Mouse (Mus musculus) embryonic stem cell, embryonic (primary cell): ENCODE results near the gene Ppp1r2.
"Not testable (repeated sequence)": the region's sequence is repeated elsewhere in the genome, so short reads cannot be mapped to it uniquely, and the experiment has no call there.

Experiments used
- CTCF ChIA-PET, 4 experiments: fragments of 300-600 bp in 2 of 4; fragments of 350-600 bp in 2 of 4; sonication (Branson Sonifier 250); formaldehyde crosslinking; loops; one replicate each; lab custom pipeline; 2022; ENCODE audit warnings: inconsistent platforms in 2 of 4; lab: Charles Lee
- POLR2A ChIA-PET, 4 experiments: fragments of 300-600 bp in 2 of 4; fragments of 350-600 bp in 2 of 4; sonication (Branson Sonifier 250); formaldehyde crosslinking; loops; one replicate each; lab custom pipeline; 2022; ENCODE audit warnings: antibody characterized with exemption in 4 of 4, inconsistent platforms in 1 of 4; lab: Charles Lee

The Ppp1r2 gene

GRCm38 (mm10) chr16:31274674-31275460 lies at the start of gene Ppp1r2:
Ppp1r2 (minus strand) TSS chr16:31275277.
- ChIA-PET CTCF (no interaction called here), POLR2A (interaction anchor here in 3 of 4 experiments (0.8 to 3.2 kb wide), 12 partner anchors 13 to 119 kb away, joined by 3 to 14 read pairs (median 4); partner anchors contain the start of gene Acap2 (in 1 of the 3))

GRCm38 (mm10) chr16:31321501-31321900 lies 46.4 kb upstream of the Ppp1r2 start:
- POLR2A ChIA-PET: interaction anchor here in 2 of 4 experiments (1.0 to 1.2 kb wide), 2 partner anchors 22 to 26 kb away, joined by 3 read pairs; no protein-coding TSS in a partner anchor
- CTCF ChIA-PET: no interaction called here

GRCm38 (mm10) chr16:31320954-31321353 lies 45.9 kb upstream of the Ppp1r2 start:
- POLR2A ChIA-PET: no interaction called here
- CTCF ChIA-PET: interaction anchor here in 1 of 4 experiments (0.6 kb wide), 1 partner anchor 88 kb away, joined by 3 read pairs; no protein-coding TSS in a partner anchor

- ChIA-PET CTCF (interaction anchor here in 3 of 4 experiments (0.7 to 1.1 kb wide), 3 partner anchors 21 to 69 kb away, joined by 3 to 8 read pairs (median 4); no protein-coding TSS in a partner anchor), POLR2A (interaction anchor here in 1 of 4 experiments (0.8 to 1.1 kb wide), 2 partner anchors 20 to 23 kb away, joined by 3 to 4 read pairs; no protein-coding TSS in a partner anchor)
These were observed 44.6 kb upstream of the Ppp1r2 start for GRCm38 (mm10) chr16:31319723-31320122.

- CTCF ChIA-PET: interaction anchor here in 3 of 4 experiments (0.7 to 1.1 kb wide), 3 partner anchors 20 to 69 kb away, joined by 3 to 8 read pairs (median 4); no protein-coding TSS in a partner anchor
- POLR2A ChIA-PET: interaction anchor here in 2 of 4 experiments (0.8 to 1.1 kb wide), 4 partner anchors 8 to 24 kb away, joined by 3 to 4 read pairs (median 4); no protein-coding TSS in a partner anchor
These were observed 44.2 kb upstream of the Ppp1r2 start for GRCm38 (mm10) chr16:31319316-31319715.

GRCm38 (mm10) chr16:31318418-31318817 lies 43.3 kb upstream of the Ppp1r2 start:
- POLR2A ChIA-PET: interaction anchor here in 2 of 4 experiments (0.9 to 1.0 kb wide), 2 partner anchors 9 kb away, joined by 3 to 4 read pairs; no protein-coding TSS in a partner anchor
- CTCF ChIA-PET: interaction anchor here in 3 of 4 experiments (0.6 kb wide), 3 partner anchors 30 to 570 kb away, joined by 3 to 4 read pairs (median 3); no protein-coding TSS in a partner anchor

- POLR2A ChIA-PET: interaction anchor here in 3 of 4 experiments (0.9 to 8.0 kb wide), 8 partner anchors 9 to 61 kb away, joined by 3 to 75 read pairs (median 4); no protein-coding TSS in a partner anchor
These were observed 41.4 kb upstream of the Ppp1r2 start for GRCm38 (mm10) chr16:31316246-31317143.

GRCm38 (mm10) chr16:31315294-31315693 lies 40.2 kb upstream of the Ppp1r2 start:
- POLR2A ChIA-PET: interaction anchor here in 3 of 4 experiments (0.5 to 8.0 kb wide), 13 partner anchors 8 to 796 kb away, joined by 3 to 75 read pairs (median 4); no protein-coding TSS in a partner anchor
- CTCF ChIA-PET: interaction anchor here in 1 of 4 experiments (0.6 kb wide), 1 partner anchor 453 kb away, joined by 19 read pairs; no protein-coding TSS in a partner anchor

More at GRCm38 (mm10) chr16:31316246-31317143, 41.4 kb upstream of the Ppp1r2 start:
- CTCF ChIA-PET: not testable (repeated sequence)

GRCm38 (mm10) chr16:31314497-31315233 lies 39.6 kb upstream of the Ppp1r2 start, which contains the start of gene Apod:
Apod (minus strand) TSS chr16:31314808.
- CTCF ChIA-PET: interaction anchor here in 2 of 4 experiments (0.5 to 0.6 kb wide), 2 partner anchors 88 to 1576 kb away, joined by 3 to 5 read pairs; no protein-coding TSS in a partner anchor
- POLR2A ChIA-PET: interaction anchor here in 3 of 4 experiments (0.6 to 8.0 kb wide), 11 partner anchors 8 to 797 kb away, joined by 3 to 75 read pairs (median 7); no protein-coding TSS in a partner anchor

GRCm38 (mm10) chr16:31313611-31314010 lies 38.5 kb upstream of the Ppp1r2 start:
- ChIA-PET CTCF (interaction anchor here in 1 of 4 experiments (1.1 kb wide), 1 partner anchor 41 kb away, joined by 4 read pairs; no protein-coding TSS in a partner anchor), POLR2A (interaction anchor here in 3 of 4 experiments (0.9 to 8.0 kb wide), 11 partner anchors 11 to 118 kb away, joined by 3 to 75 read pairs (median 4); no protein-coding TSS in a partner anchor)

GRCm38 (mm10) chr16:31312296-31312695 lies 37.2 kb upstream of the Ppp1r2 start:
- ChIA-PET POLR2A (interaction anchor here (0.6 to 8.0 kb wide), 10 partner anchors 9 to 634 kb away, joined by 3 to 75 read pairs (median 4); no protein-coding TSS in a partner anchor), CTCF (interaction anchor here in 1 of 4 experiments (1.3 kb wide), 1 partner anchor 42 kb away, joined by 5 read pairs; no protein-coding TSS in a partner anchor)

- CTCF ChIA-PET: interaction anchor here in 2 of 4 experiments (0.7 kb wide), 2 partner anchors 33 to 358 kb away, joined by 3 read pairs; partner anchors contain the start of gene Dlg1 (in 1 of the 2)
- POLR2A ChIA-PET: interaction anchor here (0.5 to 7.5 kb wide), 9 partner anchors 7 to 253 kb away, joined by 3 to 53 read pairs (median 4); partner anchors contain the start of genes Acap2 (in 1 of the 4) and Apod (in 1 of the 4)
These were observed 30.3 kb upstream of the Ppp1r2 start for GRCm38 (mm10) chr16:31305199-31305919.

GRCm38 (mm10) chr16:31303276-31303675 lies 28.2 kb upstream of the Ppp1r2 start:
- CTCF ChIA-PET: interaction anchor here in 2 of 4 experiments (1.1 to 1.7 kb wide), 2 partner anchors 55 to 121 kb away, joined by 3 to 5 read pairs; no protein-coding TSS in a partner anchor
- POLR2A ChIA-PET: interaction anchor here (0.8 to 7.5 kb wide), 8 partner anchors 9 to 280 kb away, joined by 3 to 75 read pairs (median 3); partner anchors contain the start of gene Apod (in 2 of the 4)

- CTCF ChIA-PET: no interaction called here
These were observed 25.9 kb upstream of the Ppp1r2 start for GRCm38 (mm10) chr16:31300883-31301532.

GRCm38 (mm10) chr16:31300467-31300866 lies 25.4 kb upstream of the Ppp1r2 start:
- ChIA-PET POLR2A (interaction anchor here in 3 of 4 experiments (0.5 to 7.5 kb wide), 46 partner anchors 9 to 703 kb away, joined by 3 to 75 read pairs (median 5); partner anchors contain the start of genes Apod (in 2 of the 3), Acap2 (in 1 of the 3), Fam43a (in 1 of the 3) and Senp5 (in 1 of the 3)), CTCF (interaction anchor here in 2 of 4 experiments (0.6 to 1.0 kb wide), 3 partner anchors 23 to 207 kb away, joined by 3 to 4 read pairs (median 3); no protein-coding TSS in a partner anchor)

More at GRCm38 (mm10) chr16:31300883-31301532, 25.9 kb upstream of the Ppp1r2 start:
- POLR2A ChIA-PET: interaction anchor here in 3 of 4 experiments (0.5 to 7.5 kb wide), 37 partner anchors 10 to 702 kb away, joined by 3 to 75 read pairs (median 5); partner anchors contain the start of genes Apod (in 2 of the 3), Acap2 (in 1 of the 3) and Fam43a (in 1 of the 3)
